Mouse (Mus musculus) testis, postnatal 14 days (tissue): ENCODE data around the gene Qpctl.
"Not testable (repeated sequence)": the region's sequence is repeated elsewhere in the genome, so short reads cannot be mapped to it uniquely, and the experiment has no call there.

Source experiments
- DNase-seq: peaks from one replicate; pipeline ENCODE4 v3.0.0; 2021; ENCODE audit warnings: low spot score

Gene Qpctl

GRCm38 (mm10) chr7:19163752-19164151 lies 14.7 kb upstream of the Qpctl start:
- no peak for DNase-seq

DNA sequence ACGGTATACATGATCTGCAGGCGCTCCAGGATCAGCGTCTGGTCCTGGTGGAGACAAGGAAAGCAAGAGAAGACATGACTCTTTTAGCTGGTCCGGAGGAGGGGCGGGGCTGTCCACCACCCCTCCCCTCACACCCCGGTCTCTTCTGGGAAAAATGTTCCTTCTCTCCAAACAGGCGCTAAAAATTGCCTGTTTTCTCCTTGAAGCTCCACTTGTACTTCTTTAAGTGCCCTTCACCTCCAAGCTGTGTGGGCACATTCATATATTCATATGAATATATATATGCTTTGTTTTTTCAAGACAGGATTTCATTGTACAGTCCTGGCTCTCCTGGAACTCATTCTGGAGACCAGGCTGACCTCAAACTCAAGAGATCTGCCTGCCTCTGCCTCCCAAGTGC lies 13.8 kb upstream of the Qpctl start:
- DNase-seq, result no peak

GRCm38 (mm10) chr7:19160115-19160514 lies 11.0 kb upstream of the Qpctl start:
- DNase-seq, result no peak

DNA sequence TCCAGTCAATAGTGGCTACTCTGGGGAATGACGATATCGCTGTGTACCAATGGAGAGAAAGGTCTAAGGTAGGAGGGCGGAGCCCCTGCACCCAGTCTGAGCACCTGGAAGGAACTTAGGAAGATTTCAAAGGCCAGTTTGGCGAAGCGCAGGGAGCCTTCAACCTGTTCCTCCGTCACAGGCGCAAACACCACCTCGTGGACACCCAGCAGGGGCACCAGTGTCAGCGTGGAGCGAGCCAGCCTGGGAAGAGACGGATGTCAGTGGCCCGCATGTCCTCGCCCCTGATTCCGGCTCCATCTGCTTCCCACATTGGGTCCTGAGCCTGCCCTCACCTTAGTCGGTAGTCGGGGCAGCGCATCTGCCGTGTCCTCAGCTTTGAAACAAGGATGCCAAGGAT lies 10.3 kb upstream of the Qpctl start:
- no peak for DNase-seq

DNA sequence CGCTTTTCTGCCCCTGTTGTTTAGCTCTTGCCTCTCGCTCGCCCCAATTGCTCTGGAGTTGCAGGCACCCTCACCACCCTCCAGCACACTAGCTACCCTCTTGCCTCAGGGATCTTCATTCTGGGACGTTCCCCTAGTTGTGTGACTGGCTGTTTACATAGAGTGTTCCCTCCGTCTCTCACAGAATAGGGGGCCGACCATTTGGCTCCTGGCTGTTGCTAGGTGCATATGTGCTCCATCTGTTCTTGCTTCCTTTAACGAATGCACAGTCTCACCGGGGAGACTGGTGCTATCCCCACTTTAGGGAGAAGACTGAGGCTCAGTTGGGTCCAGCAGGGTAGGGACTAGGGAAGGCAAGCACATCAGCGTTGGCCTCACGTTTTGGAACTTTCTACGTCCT lies 9.5 kb upstream of the Qpctl start:
- no peak for DNase-seq

DNA sequence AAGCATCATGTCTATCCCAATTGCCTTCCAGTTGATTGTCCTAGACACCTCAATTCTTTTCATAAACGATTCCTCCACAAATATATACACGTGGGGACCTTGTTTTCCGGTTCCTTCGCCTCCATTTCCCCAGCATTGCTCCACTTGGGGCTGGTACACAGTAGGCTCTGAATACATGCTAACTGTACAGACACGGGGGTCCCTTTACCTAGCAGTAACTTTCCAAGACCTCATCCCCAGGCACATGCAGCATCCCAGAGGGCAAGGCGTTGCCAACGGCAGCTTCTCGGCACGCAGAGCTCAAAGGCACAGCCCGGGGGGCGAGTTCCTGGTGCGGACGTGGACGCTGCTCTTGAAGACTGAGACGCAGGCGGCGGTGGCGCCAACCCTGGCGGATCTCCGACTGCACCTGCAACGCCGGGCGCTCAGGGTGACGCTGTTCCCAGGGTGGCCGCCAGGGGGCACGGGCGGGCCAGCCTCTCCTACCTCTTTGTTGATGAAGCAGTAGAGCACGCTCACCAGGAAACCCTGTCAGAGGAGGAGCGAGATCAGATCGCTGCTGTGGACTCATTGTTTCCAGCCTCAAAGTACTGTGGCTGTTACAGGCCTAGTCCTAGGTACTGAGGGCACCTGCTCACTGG lies 8.2 kb upstream of the Qpctl start:
- peak; percentile 88 for DNase-seq

DNA sequence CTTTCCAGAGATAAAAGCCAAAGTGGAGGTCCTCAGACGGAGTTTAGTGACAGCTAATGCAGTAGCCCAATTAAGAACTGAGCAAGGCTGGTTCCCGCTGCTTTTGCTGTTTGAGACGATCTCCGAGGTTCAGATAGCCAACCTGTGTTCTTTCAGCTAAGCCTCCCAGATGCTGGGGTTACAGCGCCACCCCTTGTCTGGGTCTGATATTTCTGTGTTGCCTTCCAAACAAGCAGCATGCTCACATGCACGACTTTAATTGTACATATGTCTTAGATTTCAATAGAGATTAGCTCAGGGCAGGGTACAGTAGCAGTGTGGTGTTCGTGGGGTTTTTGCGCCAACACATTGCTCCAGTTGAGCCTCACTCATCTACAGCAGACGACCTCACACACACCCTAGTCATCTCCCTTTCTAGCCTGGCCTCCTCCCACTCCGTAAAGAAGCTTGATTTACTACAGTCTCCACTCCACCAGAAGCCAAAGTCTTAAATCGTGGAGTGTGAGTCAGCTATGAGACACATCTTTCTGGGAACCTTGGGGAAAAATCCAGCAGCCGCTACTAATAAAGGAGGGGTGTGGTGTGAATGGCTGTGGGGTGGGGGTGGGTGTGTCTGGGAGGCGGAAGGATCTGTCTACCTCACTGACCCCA lies 6.9 kb upstream of the Qpctl start:
- DNase-seq, result no peak

DNA sequence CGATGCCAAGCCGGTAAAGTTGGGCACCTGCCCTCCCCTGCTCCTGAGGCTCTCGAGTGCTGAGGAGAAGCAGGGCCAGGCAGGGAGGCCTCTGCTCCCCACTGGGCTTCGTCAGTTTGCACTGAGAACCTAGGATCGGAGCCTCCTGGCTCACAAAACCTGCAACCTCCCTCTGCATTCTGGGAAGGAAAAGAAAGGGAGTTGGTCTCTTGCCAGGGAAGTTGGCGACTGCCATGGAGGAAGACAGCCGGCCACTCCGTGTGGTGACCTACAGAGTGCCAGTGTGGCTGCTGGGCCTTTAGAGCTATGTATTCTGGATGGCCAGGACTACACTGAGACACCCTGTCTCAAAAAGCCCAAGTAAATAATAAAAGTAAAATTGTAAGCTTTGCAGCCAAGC lies 5.7 kb upstream of the Qpctl start:
- DNase-seq, result no peak

GRCm38 (mm10) chr7:19151121-19151520 lies 2.0 kb upstream of the Qpctl start:
- not testable (repeated sequence) for DNase-seq

GRCm38 (mm10) chr7:19149626-19150025 lies 535 bp upstream of the Qpctl start, which contains the start of gene Snrpd2:
Gene Snrpd2, plus strand, starts transcription at chr7:19149722.
- DNase-seq, result peak; percentile 96

GRCm38 (mm10) chr7:19148180-19148874 lies 764 bp downstream of the Qpctl start:
- no peak for DNase-seq

DNA sequence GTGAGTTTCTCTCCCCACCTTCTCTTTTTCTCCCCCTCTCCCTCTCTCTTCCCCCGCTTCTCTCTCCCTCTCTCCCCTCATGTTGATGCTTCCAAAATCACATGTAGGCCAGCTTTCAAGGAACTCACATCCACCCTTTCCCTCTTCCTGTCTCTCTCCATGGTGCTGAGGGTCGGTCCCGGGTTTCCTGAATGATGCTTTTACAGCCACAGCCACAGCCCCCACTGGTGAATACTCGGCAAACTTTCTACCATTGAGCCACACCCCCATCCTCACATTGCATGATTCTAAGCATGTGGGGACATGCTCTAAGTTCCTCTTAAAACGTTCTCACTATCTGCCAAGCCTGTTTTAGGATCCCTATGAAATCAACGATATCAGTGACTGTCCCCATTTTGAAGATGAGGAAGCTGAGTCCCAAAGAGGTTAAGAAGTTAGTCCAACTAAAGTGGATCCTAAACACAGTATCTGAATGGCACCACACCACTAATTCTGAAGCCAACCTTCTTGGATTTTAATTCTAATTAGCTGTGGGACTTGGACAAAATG lies 1.5 kb downstream of the Qpctl start:
- DNase-seq, result no peak

GRCm38 (mm10) chr7:19146793-19147192 lies 2.3 kb downstream of the Qpctl start:
- no peak for DNase-seq

- no peak for DNase-seq
These were observed 11.7 kb downstream of the Qpctl start for GRCm38 (mm10) chr7:19137380-19137779.

- no peak for DNase-seq
These were observed 12.3 kb downstream of the Qpctl start for GRCm38 (mm10) chr7:19136673-19137334.

DNA sequence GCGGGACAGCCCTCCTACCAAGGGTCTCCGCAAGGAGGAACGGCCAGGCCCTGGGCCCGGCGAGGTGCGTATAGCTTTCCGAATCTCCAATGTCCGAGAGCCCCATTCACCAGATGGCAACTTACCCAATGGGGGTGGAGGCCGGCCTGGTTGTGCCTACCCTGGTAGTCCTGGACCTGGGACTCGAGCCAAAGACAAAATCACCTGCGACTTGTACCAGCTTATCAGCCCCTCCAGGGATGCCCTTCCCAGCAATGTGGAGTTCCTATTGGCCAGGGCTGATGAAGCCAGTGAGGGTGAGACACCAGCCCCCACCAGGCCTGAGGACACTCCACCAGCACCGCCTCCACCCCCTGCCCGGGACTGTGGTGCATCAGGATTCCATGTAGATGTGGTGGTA lies 12.9 kb downstream of the Qpctl start:
- DNase-seq, result no peak

DNA sequence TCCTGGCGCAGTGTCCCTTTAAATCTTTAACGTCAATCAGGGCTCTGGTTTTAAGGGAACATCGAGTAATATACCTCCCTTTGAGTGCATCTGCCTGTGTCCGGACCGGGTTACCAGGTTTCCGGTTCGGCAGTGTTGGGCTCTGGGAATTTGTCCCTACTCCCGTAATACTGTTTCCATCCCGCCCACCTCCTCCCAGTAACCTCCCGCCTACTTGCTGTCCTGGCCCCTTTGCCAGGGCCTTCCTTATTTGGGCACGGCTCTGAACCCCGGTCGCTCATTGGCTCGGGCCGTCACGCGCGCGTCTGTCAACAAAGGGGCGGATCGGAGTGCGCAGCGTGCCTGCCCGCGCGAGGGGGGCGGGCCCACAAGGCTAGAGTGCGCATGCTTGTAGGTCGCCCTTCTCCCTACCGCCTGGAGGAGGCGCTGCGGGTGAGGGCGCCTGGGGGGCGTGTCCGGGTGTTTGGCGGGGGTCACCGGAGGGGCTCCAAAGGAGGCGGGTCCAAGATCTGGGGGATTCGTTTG lies 17.7 kb downstream of the Qpctl start:
- DNase-seq, result peak; percentile 98

DNA sequence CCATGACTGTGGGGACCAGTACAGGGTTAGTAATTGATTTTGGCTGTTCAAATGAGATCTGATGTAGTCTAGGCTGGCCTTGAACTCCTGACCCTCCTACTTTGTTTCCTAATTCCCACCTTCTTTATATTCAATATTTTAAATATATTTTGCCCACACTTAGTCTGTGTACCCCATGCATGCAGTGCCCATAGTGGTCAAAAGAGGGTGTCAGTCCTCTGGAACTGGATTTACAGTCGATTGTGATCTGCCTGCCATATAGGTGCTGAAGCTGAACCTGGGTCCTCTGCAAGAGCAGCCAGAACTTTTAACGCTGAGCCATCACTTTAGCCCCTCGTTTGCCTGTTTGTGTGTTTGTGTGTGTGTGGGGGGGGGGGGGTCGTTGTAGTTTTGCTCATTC lies 18.4 kb downstream of the Qpctl start:
- DNase-seq, result no peak

DNA sequence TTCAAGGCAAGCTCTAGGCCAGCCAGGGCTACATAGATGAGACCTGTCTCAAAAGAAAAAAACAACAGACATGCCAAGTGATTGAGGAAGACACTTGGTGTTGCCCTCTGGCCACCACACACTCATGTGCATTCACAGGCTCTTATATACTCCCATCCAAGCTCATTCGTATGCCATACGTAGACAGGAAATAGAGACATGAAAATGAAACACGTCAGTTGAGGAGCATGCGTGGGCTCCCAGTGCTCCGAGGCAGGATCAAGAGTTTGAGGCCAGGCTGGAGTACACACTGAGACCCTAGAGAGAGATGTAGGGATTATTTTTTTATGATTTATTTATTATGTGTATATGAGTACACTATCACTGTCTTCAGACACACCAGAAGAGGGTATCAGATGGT lies 19.7 kb downstream of the Qpctl start:
- DNase-seq, result no peak

GRCm38 (mm10) chr7:19127744-19128143 lies 21.3 kb downstream of the Qpctl start:
- no peak for DNase-seq

DNA sequence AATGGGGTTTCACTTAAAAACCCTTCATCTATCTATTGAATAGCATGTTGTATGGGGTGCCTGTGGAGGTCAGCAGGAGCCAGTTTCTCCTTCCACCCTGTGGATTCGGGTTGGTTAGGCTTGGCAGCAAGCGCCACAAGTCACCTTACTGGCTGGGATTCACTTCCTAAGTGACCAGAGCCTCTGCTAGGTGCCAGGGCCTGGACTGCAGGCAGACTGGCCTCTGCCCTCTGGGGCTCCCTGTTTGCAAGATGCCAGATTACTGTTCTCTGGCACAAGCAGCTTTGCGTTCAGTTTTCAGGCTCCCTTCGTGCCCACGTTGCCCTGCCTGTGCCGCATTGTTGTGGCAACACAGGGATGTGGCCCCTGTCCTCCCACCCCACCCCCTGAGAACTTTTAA lies 24.4 kb downstream of the Qpctl start:
- no peak for DNase-seq

DNA sequence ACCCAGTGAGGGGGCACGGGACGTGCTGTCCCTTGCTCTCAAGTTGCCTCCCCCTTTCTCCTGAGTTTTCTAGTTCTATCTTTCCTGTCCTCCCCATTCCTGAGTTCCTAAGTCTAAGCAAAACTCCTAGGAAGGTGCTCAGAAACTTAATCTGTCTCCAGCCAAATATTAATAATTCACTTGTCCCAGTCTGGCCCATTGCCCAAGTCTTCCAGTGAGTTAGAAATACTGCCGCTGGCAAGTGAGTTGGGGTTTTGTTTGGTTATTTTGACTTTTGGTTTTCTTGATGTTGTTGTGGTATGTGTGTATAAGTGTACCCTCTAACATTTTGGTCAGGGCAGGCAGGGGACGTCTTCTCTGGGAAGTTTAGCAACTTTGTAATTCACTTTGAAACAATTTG lies 27.4 kb downstream of the Qpctl start:
- peak; percentile 36 for DNase-seq
